Mouse (Mus musculus) MEL (cell line): ENCODE results near the gene Fam98c.

Experiments
- BHLHE40 ChIP-seq: IDR thresholded peaks from 2 replicates; pipeline ENCODE4 v1.6.1; 2012; ENCODE audit warnings: low read depth, mild to moderate bottlenecking, inconsistent platforms, low read length, improper control_type of control experiment, borderline replicate concordance
- CTCF ChIP-seq, 3 experiments: IDR thresholded peaks in 2 of 3; conservative IDR thresholded peaks in 1 of 3; 2 replicates each; pipeline ENCODE4 v1.5.1; 2011 to 2012; ENCODE audit warnings: low read length in 3 of 3, low read depth in 2 of 3, mild to moderate bottlenecking in 2 of 3, improper control_type of control experiment in 1 of 3, inconsistent platforms in 1 of 3, mixed read lengths in 1 of 3, moderate library complexity in 1 of 3; ENCODE audit not compliant: control insufficient read depth in 1 of 3, insufficient read depth in 1 of 3, poor library complexity in 1 of 3, severe bottlenecking in 1 of 3
- E2F4 ChIP-seq: IDR thresholded peaks from 2 replicates; pipeline ENCODE4 v1.6.1; 2011; ENCODE audit warnings: low read depth, low read length, improper control_type of control experiment, borderline replicate concordance
- GATA1 ChIP-seq: IDR thresholded peaks from 2 replicates; pipeline ENCODE4 v1.6.1; 2011; ENCODE audit warnings: low read depth, low read length, improper control_type of control experiment
- HCFC1 ChIP-seq: IDR thresholded peaks from 2 replicates; pipeline ENCODE4 v1.6.1; 2012; ENCODE audit warnings: low read depth, mild to moderate bottlenecking, inconsistent platforms, low read length, improper control_type of control experiment, moderate library complexity
- KAT2A ChIP-seq: conservative IDR thresholded peaks from 2 replicates; pipeline ENCODE4 v1.6.1; 2012; ENCODE audit warnings: low read depth, low read length, improper control_type of control experiment, inconsistent platforms
- MAZ ChIP-seq: IDR thresholded peaks from 2 replicates; pipeline ENCODE4 v1.6.1; 2012; ENCODE audit warnings: low read depth, mild to moderate bottlenecking, inconsistent platforms, low read length, improper control_type of control experiment
- MXI1 ChIP-seq: IDR thresholded peaks from 2 replicates; pipeline ENCODE4 v1.6.1; 2011; ENCODE audit warnings: mild to moderate bottlenecking, low read depth, low read length, improper control_type of control experiment
- MYC ChIP-seq: IDR thresholded peaks from 2 replicates; pipeline ENCODE4 v1.6.1; 2011; ENCODE audit warnings: low read depth, mild to moderate bottlenecking, low read length, improper control_type of control experiment, moderate library complexity
- POLR2A ChIP-seq, 2 experiments: IDR thresholded peaks; 2 replicates each; pipeline ENCODE4 v1.6.1; 2011 to 2012; ENCODE audit warnings: low read length in 2 of 2, mild to moderate bottlenecking in 2 of 2, control low read depth in 1 of 2, improper control_type of control experiment in 1 of 2, low read depth in 1 of 2, moderate library complexity in 1 of 2; ENCODE audit not compliant: control insufficient read depth in 1 of 2, insufficient read depth in 1 of 2, poor library complexity in 1 of 2
- SMC3 ChIP-seq: IDR thresholded peaks from 2 replicates; pipeline ENCODE4 v1.6.1; 2011; ENCODE audit warnings: low read depth, low read length, improper control_type of control experiment
- ZNF384 ChIP-seq: IDR thresholded peaks from 2 replicates; pipeline ENCODE4 v1.6.1; 2012; ENCODE audit warnings: low read depth, mild to moderate bottlenecking, inconsistent platforms, low read length, improper control_type of control experiment

- TF ChIP-seq GATA1 (no peak), MYC (no peak), CTCF (IDR thresholded peaks at IDR 0.05 in 2 of 3, conservative IDR thresholded peaks at IDR 0.05 in 1 of 3; ENCODE audit: control insufficient read depth in 1 of 3, insufficient read depth in 1 of 3, low read depth in 2 of 3, low read length in 3 of 3, poor library complexity in 1 of 3, severe bottlenecking in 1 of 3) (no peak), POLR2A (IDR thresholded peaks at IDR 0.05; ENCODE audit: control insufficient read depth in 1 of 2, insufficient read depth in 1 of 2, low read depth in 1 of 2, low read length in 2 of 2, poor library complexity in 1 of 2) (no peak), MAZ (no peak), ZNF384 (no peak), SMC3 (no peak), HCFC1 (no peak), MXI1 (no peak), E2F4 (no peak), BHLHE40 (no peak), KAT2A (no peak)
Observed at GRCm38 (mm10) chr7:29151486-29151885, 4.5 kb downstream of the Fam98c start.
